Mouse (Mus musculus): ENCODE results near the gene Snap47. TPM values are rescaled to one million over a fixed set of nuclear protein-coding genes. Genes with fewer than 3 reads are reported as not detected.
A peak's percentile ranks its signal among the peaks of the same experiment; 100 is the strongest.

Snap47 gene
- 44.3 and 60.5 TPM in 2 replicates for total RNA-seq (2012; rRNA removed)

- H3K36me3 ChIP-seq (ENCODE audit: control insufficient read depth, insufficient read depth, low read length, poor library complexity, severe bottlenecking), result peaks cover 32% of the 10 kb centered on the region
- no peak for TF ChIP-seq MAFK (IDR thresholded peaks at IDR 0.05; ENCODE audit: insufficient read depth, low read depth, low read length)
- TF ChIP-seq ZNF384 (IDR thresholded peaks at IDR 0.05; ENCODE audit: low read depth, low read length), result no peak
These were observed at the start of gene Snap47 for GRCm38 (mm10) chr11:59451086-59451485. Snap47 (minus strand) TSS chr11:59451186.

GRCm38 (mm10) chr11:59497747-59498146, 46.8 kb upstream of the Snap47 start:
- in situ Hi-C loops (cut with MboI; ENCODE audit: low sequenced_read_pairs in 2 of 2, unreplicated experiment in 2 of 2), result no loop called here

More at GRCm38 (mm10) chr11:59451086-59451485, at the start of gene Snap47:
- peak within 1 kb of the TSS; percentile 70 for H3K27ac ChIP-seq (ENCODE audit: insufficient read depth, low read depth, low read length, poor library complexity, severe bottlenecking)
- no peaks in the 10 kb centered on the region for H3K9me3 ChIP-seq (ENCODE audit: control insufficient read depth, insufficient read depth, low read depth, low read length)
- H3K4me1 ChIP-seq (ENCODE audit: control insufficient read depth in 2 of 2, insufficient read depth in 2 of 2, low read length in 2 of 2, poor library complexity in 1 of 2), result peaks cover 3 to 9% of the 10 kb centered on the region in 2 experiments; a peak in 3 of 4 replicates
- no peak for DNase-seq (ENCODE audit: low read depth, low spot score)
- in situ Hi-C loops (cut with MboI; ENCODE audit: low sequenced_read_pairs in 2 of 2, unreplicated experiment in 2 of 2), result no loop called here
- H3K4me3 ChIP-seq (ENCODE audit: insufficient read depth in 1 of 2, low read depth in 1 of 2, low read length in 2 of 2, poor library complexity in 1 of 2, severe bottlenecking in 1 of 2), result peak within 1 kb of the TSS; percentile 84 to 97
- H3K9ac ChIP-seq (ENCODE audit: insufficient read depth, low read depth, low read length, poor library complexity, severe bottlenecking), result peak within 1 kb of the TSS; percentile 94

GRCm38 (mm10) chr11:59496672-59497310, 45.8 kb upstream of the Snap47 start:
- in situ Hi-C loops (cut with MboI; ENCODE audit: low sequenced_read_pairs in 2 of 2, unreplicated experiment in 2 of 2), result no loop called here
- H3K9ac ChIP-seq (ENCODE audit: insufficient read depth, low read depth, low read length, poor library complexity, severe bottlenecking), result no peak overlapping the region
- no peak for DNase-seq (ENCODE audit: low read depth, low spot score)
- no peak overlapping the region for H3K4me3 ChIP-seq (ENCODE audit: insufficient read depth in 1 of 2, low read depth in 1 of 2, low read length in 2 of 2, poor library complexity in 1 of 2, severe bottlenecking in 1 of 2)
- TF ChIP-seq HCFC1 (IDR thresholded peaks at IDR 0.05; ENCODE audit: borderline replicate concordance, insufficient read depth, low read length) (no peak), CHD2 (IDR thresholded peaks at IDR 0.05; ENCODE audit: low read depth, low read length) (no peak), ZNF384 (IDR thresholded peaks at IDR 0.05; ENCODE audit: low read depth, low read length) (no peak), ZC3H11A (IDR thresholded peaks at IDR 0.05; ENCODE audit: borderline replicate concordance, low read depth, low read length) (no peak), MAFK (IDR thresholded peaks at IDR 0.05; ENCODE audit: insufficient read depth, low read depth, low read length) (no peak)
- peaks cover 73% of the 10 kb centered on the region for H3K36me3 ChIP-seq (ENCODE audit: control insufficient read depth, insufficient read depth, low read length, poor library complexity, severe bottlenecking)
- H3K9me3 ChIP-seq (ENCODE audit: control insufficient read depth, insufficient read depth, low read depth, low read length), result no peaks in the 10 kb centered on the region
- no peaks in the 10 kb centered on the region for H3K4me1 ChIP-seq (ENCODE audit: control insufficient read depth in 2 of 2, insufficient read depth in 2 of 2, low read length in 2 of 2, poor library complexity in 1 of 2)
- H3K27ac ChIP-seq (ENCODE audit: insufficient read depth, low read depth, low read length, poor library complexity, severe bottlenecking), result no peak overlapping the region

More at GRCm38 (mm10) chr11:59497747-59498146, 46.8 kb upstream of the Snap47 start:
- Histone ChIP-seq H3K9me3 (ENCODE audit: control insufficient read depth, insufficient read depth, low read depth, low read length) (no peaks in the 10 kb centered on the region), H3K9ac (ENCODE audit: insufficient read depth, low read depth, low read length, poor library complexity, severe bottlenecking) (no peak overlapping the region), H3K27ac (ENCODE audit: insufficient read depth, low read depth, low read length, poor library complexity, severe bottlenecking) (no peak overlapping the region), H3K4me1 (ENCODE audit: control insufficient read depth in 2 of 2, insufficient read depth in 2 of 2, low read length in 2 of 2, poor library complexity in 1 of 2) (no peaks in the 10 kb centered on the region), H3K4me3 (ENCODE audit: insufficient read depth in 1 of 2, low read depth in 1 of 2, low read length in 2 of 2, poor library complexity in 1 of 2, severe bottlenecking in 1 of 2) (no peak overlapping the region), H3K36me3 (ENCODE audit: control insufficient read depth, insufficient read depth, low read length, poor library complexity, severe bottlenecking) (peaks cover 73% of the 10 kb centered on the region)
- TF ChIP-seq HCFC1 (IDR thresholded peaks at IDR 0.05; ENCODE audit: borderline replicate concordance, insufficient read depth, low read length) (no peak), ZNF384 (IDR thresholded peaks at IDR 0.05; ENCODE audit: low read depth, low read length) (no peak), ZC3H11A (IDR thresholded peaks at IDR 0.05; ENCODE audit: borderline replicate concordance, low read depth, low read length) (no peak), MAFK (IDR thresholded peaks at IDR 0.05; ENCODE audit: insufficient read depth, low read depth, low read length) (no peak), CHD2 (IDR thresholded peaks at IDR 0.05; ENCODE audit: low read depth, low read length) (no peak)
- no peak for DNase-seq (ENCODE audit: low read depth, low spot score)

GRCm38 (mm10) chr11:59486222-59486621, 35.2 kb upstream of the Snap47 start:
- Histone ChIP-seq H3K27ac (ENCODE audit: insufficient read depth, low read depth, low read length, poor library complexity, severe bottlenecking) (no peak overlapping the region), H3K4me1 (ENCODE audit: control insufficient read depth in 2 of 2, insufficient read depth in 2 of 2, low read length in 2 of 2, poor library complexity in 1 of 2) (no peaks in the 10 kb centered on the region), H3K36me3 (ENCODE audit: control insufficient read depth, insufficient read depth, low read length, poor library complexity, severe bottlenecking) (peaks cover 29% of the 10 kb centered on the region), H3K9ac (ENCODE audit: insufficient read depth, low read depth, low read length, poor library complexity, severe bottlenecking) (no peak overlapping the region), H3K9me3 (ENCODE audit: control insufficient read depth, insufficient read depth, low read depth, low read length) (no peaks in the 10 kb centered on the region), H3K4me3 (ENCODE audit: insufficient read depth in 1 of 2, low read depth in 1 of 2, low read length in 2 of 2, poor library complexity in 1 of 2, severe bottlenecking in 1 of 2) (no peak overlapping the region)
- DNase-seq (ENCODE audit: low read depth, low spot score), result no peak
- TF ChIP-seq ZNF384 (IDR thresholded peaks at IDR 0.05; ENCODE audit: low read depth, low read length) (no peak), MAFK (IDR thresholded peaks at IDR 0.05; ENCODE audit: insufficient read depth, low read depth, low read length) (no peak), ZC3H11A (IDR thresholded peaks at IDR 0.05; ENCODE audit: borderline replicate concordance, low read depth, low read length) (no peak), HCFC1 (IDR thresholded peaks at IDR 0.05; ENCODE audit: borderline replicate concordance, insufficient read depth, low read length) (no peak), CHD2 (IDR thresholded peaks at IDR 0.05; ENCODE audit: low read depth, low read length) (no peak)
- in situ Hi-C loops (cut with MboI; ENCODE audit: low sequenced_read_pairs in 2 of 2, unreplicated experiment in 2 of 2), result no loop called here

All from ES-E14 (cell line).